Mouse (Mus musculus) forebrain, embryonic 11.5 days (tissue): ENCODE results near the gene Frat1. TPM values are rescaled to one million over a fixed set of nuclear protein-coding genes. Genes with fewer than 3 reads are reported as not detected.
"Not testable (repeated sequence)": the region's sequence is repeated elsewhere in the genome, so short reads cannot be mapped to it uniquely, and the experiment has no call there.

Experiments
- ATAC-seq: fragments of 200-750 bp; cut with Nextera tagmentation; replicated peaks from 2 replicates; pipeline ENCODE4 v1.8.0; 2017; ENCODE audit warnings: moderate TSS enrichment; ENCODE audit not compliant: low FRiP score
- DNase-seq: peaks from one replicate; pipeline ENCODE4 v3.0.0-alpha.2; 2017; ENCODE audit warnings: low spot score
- H3K27ac ChIP-seq: fragments of 300-500 bp; sonication (generic); 2 replicates; pipeline ENCODE4 v1.5.1; 2014; ENCODE audit warnings: low read depth, low read length
- H3K27me3 ChIP-seq: fragments of 300-500 bp; sonication (generic); 2 replicates; pipeline ENCODE4 v1.6.1; 2014; ENCODE audit warnings: mild to moderate bottlenecking, low read length, mixed read lengths; ENCODE audit not compliant: control insufficient read depth, insufficient read depth
- H3K36me3 ChIP-seq: fragments of 300-500 bp; sonication (generic); 2 replicates; pipeline ENCODE4 v1.6.1; 2014; ENCODE audit warnings: mild to moderate bottlenecking, low read length, moderate library complexity, mixed read lengths; ENCODE audit not compliant: control insufficient read depth, insufficient read depth
- H3K4me1 ChIP-seq: fragments of 300-500 bp; sonication (generic); replicated peaks from 2 replicates; pipeline ENCODE4 v1.6.1; 2014; ENCODE audit warnings: low read length, mixed read lengths; ENCODE audit not compliant: control insufficient read depth, insufficient read depth
- H3K4me2 ChIP-seq: fragments of 300-500 bp; sonication (generic); 2 replicates; pipeline ENCODE4 v1.6.1; 2014; ENCODE audit warnings: low read depth, mild to moderate bottlenecking, low read length, moderate library complexity, mixed read lengths; ENCODE audit not compliant: severe bottlenecking
- H3K4me3 ChIP-seq: fragments of 300-500 bp; sonication (generic); 2 replicates; pipeline ENCODE4 v1.5.1; 2014; ENCODE audit warnings: low read depth, low read length
- H3K9ac ChIP-seq: fragments of 300-500 bp; sonication (generic); 2 replicates; pipeline ENCODE4 v1.6.1; 2014; ENCODE audit warnings: low read length
- H3K9me3 ChIP-seq: fragments of 300-500 bp; sonication (generic); 2 replicates; pipeline ENCODE4 v1.6.1; 2016; ENCODE audit warnings: low read length, mixed read lengths; ENCODE audit not compliant: control insufficient read depth
- WGBS: fragments of 180-500 bp; shearing (Covaris S2); extraction: QIAGEN DNeasy Blood & Tissue Kit; methylation state at CpG from one replicate; pipeline ENCODE4 v1.1.7; 2014; 5-methylcytosine and 5-hydroxymethylcytosine counted together
- polyA plus RNA-seq: library from polyadenylated mRNA; unstranded; fragments of >200 nt; fragmentation: Nextera tagmentation; extraction: Ambion mirVana; gene quantifications from 2 replicates; pipeline ENCODE4 v1.2.1, GENCODE M21; 2014

Gene Frat1
- polyA plus RNA-seq, 1 experiment from 2014 or later = 13.2 TPM

GRCm38 (mm10) chr19:41842196-41842595, 12.4 kb downstream of the Frat1 start:
- no peaks in the 10 kb centered on the region for H3K27me3 ChIP-seq
- H3K4me3 ChIP-seq = no peak overlapping the region
- DNase-seq (no peak), ATAC-seq (no peak)
- no peak overlapping the region for H3K27ac ChIP-seq
- H3K4me2 ChIP-seq = no peak overlapping the region
- peaks cover 3% of the 10 kb centered on the region; the same call in 1 of the 2 replicates for H3K4me1 ChIP-seq
- H3K9ac ChIP-seq = no peak overlapping the region
- no peaks in the 10 kb centered on the region for H3K9me3 ChIP-seq
- WGBS = 82% methylated on average over 4 of the region's 4 CpGs
- no peaks in the 10 kb centered on the region for H3K36me3 ChIP-seq

GRCm38 (mm10) chr19:41842706-41843105, 12.9 kb downstream of the Frat1 start:
- H3K4me1 ChIP-seq = peaks cover 5% of the 10 kb centered on the region; the same call in 1 of the 2 replicates
- no peak overlapping the region for H3K4me2 ChIP-seq
- H3K4me3 ChIP-seq = no peak overlapping the region
- no peaks in the 10 kb centered on the region for H3K27me3 ChIP-seq
- no peak for ATAC-seq
- no peak for DNase-seq
- no peak overlapping the region for H3K27ac ChIP-seq
- H3K36me3 ChIP-seq = no peaks in the 10 kb centered on the region
- no peaks in the 10 kb centered on the region for H3K9me3 ChIP-seq
- 86% methylated on average over 4 of the region's 4 CpGs for WGBS
- no peak overlapping the region for H3K9ac ChIP-seq

- Histone ChIP-seq H3K27me3 (no peaks in the 10 kb centered on the region), H3K36me3 (no peaks in the 10 kb centered on the region), H3K9ac (no peak overlapping the region), H3K4me3 (no peak overlapping the region), H3K27ac (no peak overlapping the region), H3K4me1 (peaks cover 5% of the 10 kb centered on the region; the same call in 1 of the 2 replicates), H3K4me2 (no peak overlapping the region), H3K9me3 (no peaks in the 10 kb centered on the region)
- DNase-seq (no peak), ATAC-seq (no peak)
- 84% methylated on average over 6 of the region's 6 CpGs for WGBS
Measured at GRCm38 (mm10) chr19:41844345-41844744, 14.6 kb downstream of the Frat1 start.

- no peaks in the 10 kb centered on the region for H3K9me3 ChIP-seq
- DNase-seq (no peak), ATAC-seq (no peak)
- H3K27ac ChIP-seq = no peak overlapping the region
- WGBS = 11% methylated on average over 21 of the region's 21 CpGs
- peaks cover 22% of the 10 kb centered on the region; the same call in 1 of the 2 replicates for H3K4me1 ChIP-seq
- H3K4me2 ChIP-seq = peak overlapping the region; percentile 93
- no peaks in the 10 kb centered on the region for H3K27me3 ChIP-seq
- H3K9ac ChIP-seq = peak overlapping the region; percentile 82
- peak overlapping the region; percentile 83 for H3K4me3 ChIP-seq
- H3K36me3 ChIP-seq = no peaks in the 10 kb centered on the region
Measured at GRCm38 (mm10) chr19:41846366-41847090, 16.8 kb downstream of the Frat1 start.

- peak overlapping the region; percentile 82 for H3K9ac ChIP-seq
- under 1% methylated on average over 64 of the region's 64 CpGs for WGBS
- H3K4me2 ChIP-seq = peak overlapping the region; percentile 93
- no peaks in the 10 kb centered on the region for H3K27me3 ChIP-seq
- H3K27ac ChIP-seq = peak overlapping the region; percentile 81
- H3K36me3 ChIP-seq = no peaks in the 10 kb centered on the region
- H3K4me3 ChIP-seq = peak overlapping the region; percentile 83
- no peaks in the 10 kb centered on the region for H3K9me3 ChIP-seq
- DNase-seq = peak; percentile 78
- 0 out of 2 replicates have a peak, but pooled peaks have one; percentile 2 for ATAC-seq
- peaks cover 26% of the 10 kb centered on the region; the same call in 1 of the 2 replicates for H3K4me1 ChIP-seq
Measured at GRCm38 (mm10) chr19:41847091-41847581, 17.4 kb downstream of the Frat1 start.

- Histone ChIP-seq H3K27ac (peak overlapping the region; percentile 81), H3K4me1 (peaks cover 26% of the 10 kb centered on the region; the same call in 1 of the 2 replicates), H3K4me3 (peak overlapping the region; percentile 83), H3K4me2 (peak overlapping the region; percentile 93), H3K9ac (peak overlapping the region; percentile 82)
- H3K9me3 ChIP-seq, H3K36me3 ChIP-seq, H3K27me3 ChIP-seq: not testable (repeated sequence)
- DNase-seq (peak; percentile 81), ATAC-seq (peak; percentile 34; the same call in 1 of the 2 replicates)
- under 1% methylated on average over 50 of the region's 53 CpGs for WGBS
Measured at GRCm38 (mm10) chr19:41847614-41847991, 17.8 kb downstream of the Frat1 start.

GRCm38 (mm10) chr19:41847992-41848851, 18.5 kb downstream of the Frat1 start, which contains the start of gene Frat2:
Gene Frat2 (minus strand): TSS chr19:41848132.
- H3K27ac ChIP-seq = peak within 1 kb of the TSS; percentile 81
- H3K4me3 ChIP-seq = peak within 1 kb of the TSS; percentile 83
- no peaks in the 10 kb centered on the region for H3K9me3 ChIP-seq
- DNase-seq (peak; percentile 97), ATAC-seq (peak; percentile 92)
- peaks cover 26% of the 10 kb centered on the region; the same call in 1 of the 2 replicates for H3K4me1 ChIP-seq
- no peaks in the 10 kb centered on the region for H3K36me3 ChIP-seq
- H3K27me3 ChIP-seq = no peaks in the 10 kb centered on the region
- peak within 1 kb of the TSS; percentile 82 for H3K9ac ChIP-seq
- 1% methylated on average over 65 of the region's 72 CpGs for WGBS
- peak within 1 kb of the TSS; percentile 93 for H3K4me2 ChIP-seq

GRCm38 (mm10) chr19:41850021-41850718, 20.4 kb downstream of the Frat1 start:
- peak overlapping the region; percentile 80 for H3K27ac ChIP-seq
- H3K4me1 ChIP-seq = peaks cover 26% of the 10 kb centered on the region; the same call in 1 of the 2 replicates
- H3K4me3 ChIP-seq = no peak overlapping the region
- ATAC-seq (no peak), DNase-seq (no peak)
- H3K4me2 ChIP-seq = peak overlapping the region; percentile 41; the same call in 1 of the 2 replicates
- H3K36me3 ChIP-seq = no peaks in the 10 kb centered on the region
- 7% methylated on average over 6 of the region's 6 CpGs for WGBS
- no peaks in the 10 kb centered on the region for H3K9me3 ChIP-seq
- H3K27me3 ChIP-seq = no peaks in the 10 kb centered on the region
- H3K9ac ChIP-seq = no peak overlapping the region; the same call in 1 of the 2 replicates
